Comparison of ENCODE assay signal across 10 mouse cellular contexts in the genomic region with DNA sequence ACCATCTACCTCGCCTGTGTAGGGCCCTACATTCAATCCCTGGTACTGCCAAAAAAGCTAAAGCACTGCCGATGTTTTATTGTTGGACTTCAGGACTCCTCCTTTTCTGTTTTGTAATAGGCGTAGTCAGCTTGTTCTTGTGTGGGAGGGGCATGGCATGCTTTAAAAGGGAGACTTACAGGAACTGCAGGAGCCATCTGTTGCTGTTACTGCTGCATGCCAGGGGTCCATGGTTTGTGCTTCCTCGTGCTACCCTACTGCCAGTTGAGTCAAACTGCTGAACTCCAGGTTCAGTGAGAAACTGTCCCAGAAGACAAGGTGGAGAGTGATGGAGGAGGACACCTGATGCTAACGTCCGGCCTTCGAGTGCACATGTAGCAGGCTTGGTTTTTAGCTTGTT.
DNase-seq lines count a peak whose midpoint lies in the region; ATAC-seq and TF ChIP-seq lines count a peak whose summit lies in the region.
"Had no signal": no experiment of that assay in that cellular context is flagged by ENCODE, and none has a peak within 500 bp of the region (broad histone marks: within the 10 kb centered on the region; RNA-seq: fewer than 3 reads in every experiment).

No protein-coding gene starts in this region.

- H3K4me3 ChIP-seq in left cerebral cortex, adult 2 months: no peak overlapping the region
- no peak overlapping the region for H3K4me3 ChIP-seq in cerebellum, adult 2 months (replicated peaks; ENCODE audit: insufficient read depth, low read depth, low read length)
- H3K4me3 ChIP-seq in forebrain, embryonic 12.5 days (replicated peaks): no peak overlapping the region
- H3K4me3 ChIP-seq: lung, embryonic 15.5 days had no signal

- no peak for TF ChIP-seq POLR2A in cerebellum, adult 2 months (IDR thresholded peaks at IDR 0.05; ENCODE audit: borderline replicate concordance, insufficient read depth, low read length)

- WGBS in cerebellum, adult 2 months: 27% methylated on average over 7 of the region's 7 CpGs
- WGBS in forebrain, embryonic 12.5 days: 77% methylated on average over 7 of the region's 7 CpGs

- no peak for TF ChIP-seq CTCF in left cerebral cortex, adult 2 months (IDR thresholded peaks at IDR 0.05)
- no peak for TF ChIP-seq CTCF in cerebellum, adult 2 months (IDR thresholded peaks at IDR 0.05; ENCODE audit: borderline replicate concordance, insufficient read depth, low read depth, low read length)

- H3K27ac ChIP-seq in left cerebral cortex, adult 2 months: no peak overlapping the region; the same call in 1 of the 2 replicates
- H3K27ac ChIP-seq in cerebellum, adult 2 months (ENCODE audit: insufficient read depth, low read length): peak overlapping the region; percentile 34
- 0 out of 2 replicates have a peak overlapping the region, but pooled peaks have one; percentile 46 for H3K27ac ChIP-seq in forebrain, embryonic 12.5 days
- H3K27ac ChIP-seq: lung, embryonic 15.5 days had no signal

- no peak for ATAC-seq in forebrain, embryonic 12.5 days (ENCODE audit: low FRiP score)
- no peak for ATAC-seq in granulocyte monocyte progenitor cell, adult 5-6 weeks (replicated peaks; ENCODE audit: poor library complexity, severe bottlenecking)
- ATAC-seq in monocyte, adult 5-6 weeks (replicated peaks; ENCODE audit: insufficient number of reproducible peaks, low FRiP score, low TSS enrichment, poor library complexity, severe bottlenecking): no peak

- H3K27me3 ChIP-seq in cerebellum, adult 2 months (ENCODE audit: control insufficient read depth, insufficient read depth, low read length): no peaks in the 10 kb centered on the region
- H3K27me3 ChIP-seq in forebrain, embryonic 12.5 days: no peaks in the 10 kb centered on the region
- H3K27me3 ChIP-seq: lung, embryonic 15.5 days had no signal

- no peak overlapping the region for H3K9ac ChIP-seq in forebrain, embryonic 12.5 days
- H3K9ac ChIP-seq: lung, embryonic 15.5 days had no signal

- peaks cover 11% of the 10 kb centered on the region; the same call in 1 of the 2 replicates for H3K36me3 ChIP-seq in forebrain, embryonic 12.5 days (replicated peaks)
- H3K36me3 ChIP-seq: lung, embryonic 15.5 days had no signal

- peak; percentile 23 to 30 for DNase-seq in left cerebral cortex, adult 18-20 months (ENCODE audit: low spot score in 2 of 2)
- DNase-seq in left cerebral cortex, adult 2 months (ENCODE audit: extremely low spot score in 1 of 2, low spot score in 2 of 2): no peak
- peak; percentile 39 to 63 for DNase-seq in cerebellum, adult 2 months
- DNase-seq in lung, postnatal 25 days (ENCODE audit: low spot score): peak; percentile 23
- no peak for DNase-seq in adrenal gland, adult 8-10 months
- DNase-seq: gastrocnemius, postnatal 14 days had no signal

- no peaks in the 10 kb centered on the region for H3K9me3 ChIP-seq in forebrain, embryonic 12.5 days
- H3K9me3 ChIP-seq: lung, embryonic 15.5 days had no signal

- H3K4me2 ChIP-seq in forebrain, embryonic 12.5 days: no peak overlapping the region
- H3K4me2 ChIP-seq: lung, embryonic 15.5 days had no signal

- peaks cover 40% of the 10 kb centered on the region for H3K4me1 ChIP-seq in cerebellum, adult 2 months (ENCODE audit: control insufficient read depth, insufficient read depth, low read length)
- H3K4me1 ChIP-seq in forebrain, embryonic 12.5 days: peaks cover 30% of the 10 kb centered on the region

- intact Hi-C loops in left cerebral cortex, adult 2 months (cut with DNase I): loop anchor here (2.0 to 5.0 kb wide), 2 partner anchors 75 to 180 kb away; a partner anchor contains a TSS

Comparison
In these comparisons a context has a peak if more than half of its experiments do, and no peak if none do; other contexts are left out.
1. DNase-seq: peak in left cerebral cortex, adult 18-20 months (2 of 2), cerebellum, adult 2 months (2 of 2) and lung, postnatal 25 days (single experiment); none in left cerebral cortex, adult 2 months (0 of 2) and adrenal gland, adult 8-10 months (single experiment).